Mouse (Mus musculus) embryonic fibroblast, embryonic 13.5 days (primary cell): ENCODE data around the gene Uchl1.

ENCODE experiments used
- CTCF ChIP-seq: IDR thresholded peaks from 2 replicates; pipeline ENCODE4 v1.5.1; 2011; ENCODE audit warnings: mild to moderate bottlenecking, control low read depth, low read length, moderate library complexity, borderline replicate concordance; ENCODE audit not compliant: insufficient read depth
- POLR2A ChIP-seq: IDR thresholded peaks from 2 replicates; pipeline ENCODE4 v1.6.1; 2011; ENCODE audit warnings: low read depth, mild to moderate bottlenecking, control low read depth, low read length, moderate library complexity

DNA sequence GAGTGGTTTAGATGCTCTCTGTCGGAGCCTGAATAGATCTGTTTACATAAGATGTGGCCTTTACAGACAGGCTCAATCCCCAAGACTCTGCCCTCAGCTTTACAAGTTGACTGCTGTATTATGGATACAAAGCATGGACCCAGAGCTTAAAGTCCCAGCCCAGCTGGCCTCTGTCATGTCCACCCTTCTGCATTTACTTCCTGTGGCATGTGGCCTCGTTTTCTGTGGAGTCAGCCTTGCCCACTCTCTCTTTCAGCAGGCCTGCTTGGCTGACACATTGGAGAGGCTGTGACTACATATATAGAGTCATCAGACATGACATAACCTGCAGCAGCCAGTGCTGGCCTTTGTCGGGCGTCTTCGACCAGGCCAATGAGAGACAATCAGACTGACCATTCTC lies 32.0 kb downstream of the Uchl1 start:
- TF ChIP-seq CTCF (no peak), POLR2A (no peak)
